Mouse (Mus musculus): Measurements from ENCODE around the gene Col11a2. TPM values are rescaled to one million over a fixed set of nuclear protein-coding genes. Genes with fewer than 3 reads are reported as not detected.

The Col11a2 gene
- total RNA-seq, 2 experiments from 2014 or later: 14.5 to 22.0 TPM

DNA sequence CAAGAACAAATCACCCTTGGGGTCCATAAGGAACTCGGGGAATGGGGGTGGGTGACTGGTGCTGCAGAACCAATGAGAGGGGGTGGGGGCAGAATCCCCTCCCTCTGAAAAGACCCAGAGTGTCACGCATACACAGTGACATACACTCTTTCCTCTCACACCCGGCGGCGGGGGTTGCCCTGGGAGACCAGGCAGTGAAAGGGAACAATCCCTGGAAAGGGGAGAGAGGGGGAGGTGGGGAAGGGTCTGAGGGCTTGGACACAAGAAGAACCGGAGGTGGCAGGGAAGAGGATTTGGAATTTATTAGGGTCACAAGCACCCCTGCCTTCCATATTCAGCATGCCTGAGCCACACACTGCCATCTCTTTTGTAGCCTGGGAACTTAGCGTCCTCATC is 13.5 kb upstream of the Col11a2 start:
- DNase-seq (ENCODE audit: low spot score in 2 of 2): peak in 1 of 2 experiments; percentile 40

DNA sequence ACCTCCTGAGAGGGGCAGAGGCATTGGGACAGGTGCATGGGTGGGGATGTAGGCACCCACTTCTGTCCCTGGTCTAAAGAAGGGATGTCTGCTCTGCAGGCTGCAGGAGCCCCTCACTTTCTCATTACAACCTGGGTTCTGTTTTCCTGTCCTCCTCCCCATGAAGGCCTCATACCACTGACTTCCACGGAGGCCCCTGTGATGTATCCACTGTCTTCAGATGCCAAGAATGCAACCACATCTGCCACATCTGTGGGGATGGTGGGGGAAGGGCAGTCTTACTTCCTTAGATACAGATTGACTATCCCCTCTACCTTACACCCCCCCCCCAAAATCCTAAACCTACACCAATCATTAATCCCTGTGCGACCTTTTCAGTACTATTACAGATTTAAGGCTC is 13.0 kb upstream of the Col11a2 start:
- no peak for DNase-seq (ENCODE audit: low spot score in 2 of 2)

GRCm38 (mm10) chr17:34026917-34027655 is 12.2 kb upstream of the Col11a2 start:
- DNase-seq (ENCODE audit: low spot score in 2 of 2): no peak

DNA sequence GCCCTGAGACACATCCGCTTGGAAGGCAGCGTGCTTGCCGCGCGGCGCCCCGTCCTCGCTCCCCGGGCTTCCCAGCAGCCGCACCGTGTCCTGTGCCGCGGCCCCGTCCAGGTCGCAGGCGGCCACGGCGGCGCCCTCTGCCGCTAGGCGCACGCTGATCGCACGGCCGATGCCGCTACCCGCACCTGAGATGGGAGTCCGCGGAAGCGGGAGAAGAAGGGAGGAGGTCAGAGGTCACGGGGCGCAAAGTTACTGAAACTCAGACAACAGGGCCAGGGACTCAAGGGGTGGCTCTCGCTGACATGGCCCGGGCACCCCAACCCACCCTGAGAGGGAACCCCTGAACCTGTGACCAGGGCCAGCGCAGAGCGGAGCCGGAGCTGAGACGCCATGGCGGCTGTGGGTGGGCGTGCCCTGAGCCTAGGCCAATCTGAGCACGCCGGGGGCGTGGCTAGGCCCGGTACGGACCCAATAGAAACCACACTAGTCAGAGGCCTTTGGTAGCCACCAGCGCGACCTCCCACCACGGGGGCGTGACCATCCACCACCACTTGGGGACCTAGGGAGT is 11.5 kb upstream of the Col11a2 start, which contains the start of gene H2-Ke6:
Gene H2-Ke6 (minus strand): TSS at position 405 of the 568 bp plus-strand sequence.
- peak; percentile 89 to 94 for DNase-seq (ENCODE audit: low spot score in 2 of 2)

- no peak for DNase-seq (ENCODE audit: low spot score in 2 of 2)
Measured at GRCm38 (mm10) chr17:34028501-34029149, 10.6 kb upstream of the Col11a2 start.

DNA sequence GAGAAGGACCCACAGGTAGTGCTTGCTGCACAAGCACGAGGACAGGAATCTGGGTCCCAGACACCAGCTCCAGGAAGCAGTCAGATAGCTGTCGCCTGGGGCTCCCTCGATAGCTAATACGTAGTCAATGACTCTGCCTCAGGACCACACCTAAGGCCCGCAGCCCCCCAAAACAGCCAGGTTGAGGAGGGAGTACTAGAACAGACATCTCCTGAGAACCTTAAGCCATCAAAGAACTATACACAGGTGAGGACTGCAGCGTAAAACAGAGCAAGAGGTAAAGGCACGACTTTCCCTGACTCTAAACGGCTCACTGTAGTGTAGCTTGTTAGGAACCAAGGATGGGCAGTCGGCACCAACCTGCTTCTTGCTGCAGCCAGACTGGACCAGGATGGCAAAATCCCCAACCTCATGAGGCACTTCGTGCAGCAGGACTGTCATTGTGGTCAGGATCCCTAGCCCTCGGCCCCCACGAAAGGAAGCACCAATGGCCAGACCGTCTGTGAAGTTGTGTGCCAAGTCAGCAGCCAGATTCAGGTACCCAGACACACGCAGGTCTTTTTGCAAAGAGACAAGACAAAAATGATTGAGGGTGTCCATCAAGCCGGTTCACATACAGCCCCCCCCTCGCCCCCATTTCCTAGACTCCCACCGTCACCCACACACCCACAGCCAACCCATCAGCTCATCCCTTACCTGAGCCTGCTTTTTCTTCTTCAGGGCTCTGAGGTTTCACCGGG is 9.9 kb upstream of the Col11a2 start:
- no peak for DNase-seq (ENCODE audit: low spot score in 2 of 2)

DNA sequence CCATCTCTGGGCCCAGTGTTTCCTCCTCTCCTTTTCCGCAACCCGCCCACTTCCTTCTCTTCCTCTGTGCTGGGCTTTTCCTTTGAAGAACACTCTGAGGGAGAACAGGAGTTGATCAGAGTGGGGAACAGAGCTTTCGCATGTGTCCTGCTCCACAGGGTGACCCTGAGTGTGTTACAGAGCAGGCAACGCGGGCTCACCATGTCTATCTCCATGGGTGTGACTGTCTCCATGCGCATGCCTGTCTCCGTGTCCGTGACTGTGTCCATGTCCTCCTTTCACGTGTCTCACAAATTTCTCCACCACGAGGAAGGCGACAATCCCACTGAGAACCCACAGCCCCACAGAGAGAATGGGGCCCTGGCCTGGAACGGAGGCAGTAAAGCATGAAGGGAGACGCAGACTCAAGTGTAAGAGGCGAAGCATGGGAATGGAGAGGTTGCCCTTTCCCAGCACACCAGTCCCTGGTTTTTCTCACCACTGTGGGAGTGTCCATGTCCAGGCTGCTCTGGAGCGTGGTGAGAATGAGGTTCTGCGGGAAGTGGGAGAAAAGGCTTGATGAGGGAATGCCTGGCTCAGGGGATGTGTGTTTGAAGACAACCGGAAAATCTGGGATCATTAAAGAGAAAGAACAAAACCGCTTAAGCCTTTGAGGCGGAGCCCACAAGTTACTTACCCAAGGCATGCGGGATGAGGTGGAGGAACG is 9.2 kb upstream of the Col11a2 start:
- DNase-seq (ENCODE audit: low spot score in 2 of 2): no peak

DNA sequence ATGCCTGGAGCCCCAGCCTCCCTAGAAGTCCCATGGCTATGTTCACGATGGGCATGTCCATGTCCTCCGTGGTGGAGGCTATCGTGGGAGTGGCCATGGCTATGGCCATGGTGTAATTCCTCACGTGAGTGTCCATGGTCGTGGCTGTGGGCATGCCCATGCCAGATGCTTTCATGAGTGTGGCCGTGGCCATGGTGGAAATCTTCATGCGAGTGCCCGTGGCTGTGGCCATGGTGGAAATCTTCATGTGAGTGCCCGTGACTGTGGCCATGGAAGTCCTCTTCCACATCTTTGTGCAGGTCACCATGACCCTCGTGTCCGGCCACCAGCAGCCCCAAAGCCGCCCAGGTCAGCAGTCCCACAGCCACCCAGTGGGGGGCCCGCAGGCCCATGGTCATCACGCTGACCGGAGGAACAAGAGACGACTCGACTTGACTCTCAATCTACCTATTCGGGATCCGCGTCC is 8.3 kb upstream of the Col11a2 start:
- DNase-seq (ENCODE audit: low spot score in 2 of 2): no peak

GRCm38 (mm10) chr17:34031465-34032173 is 7.6 kb upstream of the Col11a2 start, which contains the start of the genes Slc39a7 and Rxrb:
Gene Slc39a7 (minus strand): TSS chr17:34031682.
Gene Rxrb (plus strand): TSS chr17:34031812.
- peak; percentile 100 for DNase-seq (ENCODE audit: low spot score in 2 of 2)

GRCm38 (mm10) chr17:34032174-34032632 is 7.0 kb upstream of the Col11a2 start:
- DNase-seq (ENCODE audit: low spot score in 2 of 2): no peak

- DNase-seq (ENCODE audit: low spot score in 2 of 2): peak; percentile 40 to 52
Measured at GRCm38 (mm10) chr17:34032806-34033205, 6.4 kb upstream of the Col11a2 start.

DNA sequence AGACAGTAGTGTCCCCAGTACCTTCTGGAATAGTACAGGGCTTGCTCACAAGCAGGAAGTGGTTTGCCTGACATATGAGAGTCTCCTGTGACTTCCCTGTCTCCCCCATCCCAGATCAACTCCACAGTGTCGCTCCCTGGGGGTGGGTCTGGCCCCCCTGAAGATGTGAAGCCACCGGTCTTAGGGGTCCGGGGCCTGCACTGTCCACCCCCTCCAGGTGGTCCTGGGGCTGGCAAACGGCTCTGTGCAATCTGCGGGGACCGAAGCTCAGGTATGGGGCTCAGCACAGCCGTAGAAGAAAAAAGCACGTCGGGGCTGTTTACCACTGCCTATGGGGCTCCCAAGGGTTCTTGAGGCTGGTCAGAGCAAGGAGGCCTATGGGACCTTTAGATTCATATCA is 5.8 kb upstream of the Col11a2 start:
- no peak for DNase-seq (ENCODE audit: low spot score in 2 of 2)

DNA sequence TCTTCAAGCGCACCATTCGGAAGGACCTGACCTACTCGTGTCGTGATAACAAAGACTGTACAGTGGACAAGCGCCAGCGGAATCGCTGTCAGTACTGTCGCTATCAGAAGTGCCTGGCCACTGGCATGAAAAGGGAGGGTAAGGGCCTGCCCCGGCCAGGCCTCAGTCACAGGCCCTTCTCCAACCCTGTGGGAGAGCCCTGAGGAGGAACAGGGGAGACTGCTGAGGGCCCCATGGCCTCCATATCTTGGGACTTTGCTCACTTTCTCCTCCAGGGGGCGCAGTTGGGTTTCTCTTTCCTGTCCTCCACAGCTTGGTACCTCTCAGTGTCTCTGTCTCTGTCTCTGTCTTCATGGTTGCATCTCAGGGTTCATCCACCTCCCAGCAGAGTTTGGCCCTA is 5.2 kb upstream of the Col11a2 start:
- DNase-seq (ENCODE audit: low spot score in 2 of 2): peak; percentile 78 to 82

- DNase-seq (ENCODE audit: low spot score in 2 of 2): no peak
Measured at GRCm38 (mm10) chr17:34035517-34035916, 3.7 kb upstream of the Col11a2 start.

- no peak for DNase-seq (ENCODE audit: low spot score in 2 of 2)
Measured at GRCm38 (mm10) chr17:34036647-34037046, 2.6 kb upstream of the Col11a2 start.

DNA sequence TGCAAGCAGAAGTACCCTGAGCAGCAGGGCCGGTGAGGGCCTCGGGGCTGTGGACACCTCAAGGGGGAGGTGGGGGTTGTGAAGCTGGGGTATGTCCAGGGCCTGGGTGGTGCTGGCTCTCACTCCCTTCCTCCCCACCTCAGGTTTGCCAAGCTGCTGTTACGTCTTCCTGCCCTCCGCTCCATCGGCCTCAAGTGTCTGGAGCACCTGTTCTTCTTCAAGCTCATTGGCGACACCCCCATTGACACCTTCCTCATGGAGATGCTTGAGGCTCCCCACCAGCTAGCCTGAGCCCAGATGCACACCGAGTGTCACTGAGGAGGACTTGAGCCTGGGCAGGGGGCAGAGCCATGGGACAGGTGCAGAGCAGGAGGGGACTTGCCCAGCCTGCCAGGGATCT is 2.0 kb upstream of the Col11a2 start:
- no peak for DNase-seq (ENCODE audit: low spot score in 2 of 2)

DNA sequence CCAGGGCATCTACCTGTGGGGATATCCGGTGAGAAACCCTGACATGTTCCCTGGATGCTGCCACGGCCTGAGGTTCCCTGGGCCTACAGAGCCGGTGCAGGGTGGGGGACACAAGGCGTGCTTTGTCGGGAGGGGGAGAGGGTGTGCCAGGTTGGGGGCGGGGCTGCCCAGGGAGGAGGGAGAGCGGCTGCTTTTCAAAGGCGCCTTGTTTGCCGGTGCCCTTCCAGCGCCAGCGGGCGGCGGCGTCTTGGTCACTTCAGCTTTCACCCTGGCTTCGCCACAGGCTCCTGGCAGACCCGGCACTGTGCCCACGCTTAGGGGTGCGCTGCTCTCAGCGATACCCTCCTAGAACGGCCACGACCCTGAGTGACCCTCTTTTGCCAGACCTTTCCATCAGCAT is 797 bp upstream of the Col11a2 start:
- peak; percentile 69 to 80 for DNase-seq (ENCODE audit: low spot score in 2 of 2)

DNA sequence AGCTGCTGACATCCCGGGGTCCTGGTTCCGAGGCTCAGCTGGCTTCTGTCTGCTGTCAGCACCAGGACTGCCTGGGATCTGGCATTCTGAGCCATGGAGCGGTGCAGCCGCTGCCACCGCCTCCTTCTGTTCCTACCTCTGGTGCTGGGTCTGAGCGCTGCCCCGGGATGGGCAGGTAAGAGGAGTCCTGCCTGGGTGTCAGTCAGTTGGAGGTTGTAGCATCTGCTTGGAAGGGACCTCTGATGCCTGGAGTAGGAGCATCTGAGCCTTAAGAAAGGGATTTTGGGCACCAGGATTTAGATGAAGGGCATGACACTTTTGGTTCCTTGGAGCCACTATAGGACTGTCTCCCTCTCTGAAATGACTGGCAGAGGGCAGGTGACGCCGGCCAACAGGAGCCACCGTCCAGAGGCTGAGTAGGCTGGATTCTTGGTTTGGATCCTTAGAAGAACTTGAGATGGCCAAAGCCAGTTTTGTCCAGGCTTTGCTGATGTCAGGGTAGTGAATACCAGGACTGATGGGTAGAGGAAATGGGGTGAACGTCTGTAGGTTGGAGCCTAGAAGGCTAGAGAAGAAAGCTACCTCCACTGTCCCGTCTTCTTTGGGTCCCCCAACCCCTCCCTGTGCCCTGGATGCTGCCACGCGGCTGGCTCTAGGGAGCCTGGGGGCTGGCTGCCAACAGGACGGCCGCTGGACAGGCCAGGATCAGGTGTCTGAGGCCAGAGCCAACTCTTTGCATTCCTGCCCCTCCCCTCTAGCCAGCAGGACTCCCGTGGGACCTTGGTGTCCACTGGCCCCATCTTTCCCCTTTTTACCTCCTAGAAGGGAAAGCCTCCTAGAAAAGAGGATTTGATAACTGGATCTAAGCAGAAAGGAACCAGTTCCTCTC is 569 bp downstream of the Col11a2 start:
- DNase-seq (ENCODE audit: low spot score in 2 of 2): peak; percentile 26 to 56

- no peak for DNase-seq (ENCODE audit: low spot score in 2 of 2)
Measured at GRCm38 (mm10) chr17:34045941-34046340, 6.7 kb downstream of the Col11a2 start.

Data from layer of hippocampus, postnatal 10 days (tissue).